Mouse (Mus musculus) G1E (cell line): ENCODE data around the gene Ppp2r5a. TPM values are rescaled to one million over a fixed set of nuclear protein-coding genes. Genes with fewer than 3 reads are reported as not detected.
A peak's percentile ranks its signal among the peaks of the same experiment; 100 is the strongest.

Source experiments
- ATAC-seq: 2 replicates; pipeline ENCODE4 v1.8.0; 2016; ENCODE audit warnings: mild to moderate bottlenecking; ENCODE audit not compliant: insufficient number of reproducible peaks, poor library complexity, low FRiP score, severe bottlenecking; ENCODE audit errors: extremely low read depth
- DNase-seq: peaks from one replicate; pipeline ENCODE4 v3.0.0; 2012; ENCODE audit warnings: low spot score
- H3K27me3 ChIP-seq: 2 replicates; pipeline ENCODE4 v1.6.1; 2012; ENCODE audit warnings: mild to moderate bottlenecking, low read length, inconsistent platforms; ENCODE audit not compliant: insufficient read depth
- H3K36me3 ChIP-seq: replicated peaks from 2 replicates; pipeline ENCODE3; 2012; ENCODE audit warnings: mild to moderate bottlenecking, inconsistent platforms
- H3K4me1 ChIP-seq: 2 replicates; pipeline ENCODE4 v1.6.1; 2012; ENCODE audit warnings: low read depth, low read length, inconsistent platforms, mixed read lengths; ENCODE audit not compliant: insufficient read depth
- H3K4me3 ChIP-seq: 2 replicates; pipeline ENCODE4 v1.5.1; 2012; ENCODE audit warnings: low read depth, mild to moderate bottlenecking, inconsistent platforms, low read length, moderate library complexity, mixed read lengths
- H3K9me3 ChIP-seq: replicated peaks from 2 replicates; pipeline ENCODE4 v1.6.1; 2012; ENCODE audit warnings: inconsistent platforms
- CTCF ChIP-seq: IDR thresholded peaks from 2 replicates; pipeline ENCODE4 v1.5.1; 2012; ENCODE audit warnings: low read depth, low read length, inconsistent platforms, mixed read lengths
- GATA1 ChIP-seq: IDR thresholded peaks from 2 replicates; pipeline ENCODE4 v1.6.1; 2012; ENCODE audit warnings: borderline replicate concordance, low read length, inconsistent platforms, mixed read lengths
- GATA2 ChIP-seq: IDR thresholded peaks from 2 replicates; pipeline ENCODE4 v1.6.1; 2012; ENCODE audit warnings: low read depth, low read length, inconsistent platforms, borderline replicate concordance
- POLR2AphosphoS5 ChIP-seq: IDR thresholded peaks from 2 replicates; pipeline ENCODE4 v1.6.1; 2012; ENCODE audit warnings: low read depth, low read length, inconsistent platforms; ENCODE audit not compliant: insufficient replicate concordance
- TAL1 ChIP-seq: conservative IDR thresholded peaks from 2 replicates; pipeline ENCODE4 v1.6.1; 2012; ENCODE audit warnings: low read depth, low read length, inconsistent platforms, mixed read lengths
- polyA plus RNA-seq: library from polyadenylated mRNA; stranded (reverse); fragments of >175 nt; gene quantifications from 2 replicates; pipeline ENCODE4 v1.2.3, GENCODE M21; 2012
- total RNA-seq, 2 experiments: library from RNA; stranded (forward) in 1 of 2; stranded (reverse) in 1 of 2; fragments of 200-1000 nt in 1 of 2; fragments of >200 nt in 1 of 2; fragmentation: Nextera tagmentation in 1 of 2; gene quantifications; 2 replicates each; pipeline ENCODE4 v1.2.3; 2014 to 2017

The Ppp2r5a gene
- total and polyA plus RNA-seq, 3 experiments, result 45.1 to 133 (median 133) TPM

- Histone ChIP-seq H3K4me3 (no peak overlapping the region), H3K9me3 (no peaks in the 10 kb centered on the region), H3K36me3 (no peaks in the 10 kb centered on the region), H3K4me1 (peaks cover 10% of the 10 kb centered on the region), H3K27me3 (peaks cover 57% of the 10 kb centered on the region)
- TF ChIP-seq CTCF, result no peak
- no peak for TF ChIP-seq TAL1
- no peak for TF ChIP-seq POLR2AphosphoS5
- no peak for TF ChIP-seq GATA2
- no peak for TF ChIP-seq GATA1
- ATAC-seq, result no peak
- DNase-seq, result no peak
Observed at GRCm38 (mm10) chr1:191404721-191405329, 1.8 kb upstream of the Ppp2r5a start.

- DNase-seq, result no peak
Observed at GRCm38 (mm10) chr1:191404301-191404700, 1.2 kb upstream of the Ppp2r5a start.

GRCm38 (mm10) chr1:191402506-191402905 lies 566 bp downstream of the Ppp2r5a start:
- ATAC-seq, result no peak
- TF ChIP-seq GATA2, result no peak
- TF ChIP-seq POLR2AphosphoS5, result no peak
- no peak for TF ChIP-seq CTCF
- no peak for TF ChIP-seq GATA1
- TF ChIP-seq TAL1, result no peak
- DNase-seq, result no peak
- H3K9me3 ChIP-seq, result no peaks in the 10 kb centered on the region
- peaks cover 14% of the 10 kb centered on the region for H3K4me1 ChIP-seq
- peaks cover 39% of the 10 kb centered on the region for H3K27me3 ChIP-seq
- no peaks in the 10 kb centered on the region for H3K36me3 ChIP-seq
- no peak overlapping the region for H3K4me3 ChIP-seq

More at GRCm38 (mm10) chr1:191404301-191404700, 1.2 kb upstream of the Ppp2r5a start:
- H3K27me3 ChIP-seq, result peaks cover 52% of the 10 kb centered on the region
- H3K9me3 ChIP-seq, result no peaks in the 10 kb centered on the region
- H3K4me3 ChIP-seq, result no peak overlapping the region
- TF ChIP-seq GATA2, result no peak
- no peak for TF ChIP-seq TAL1
- TF ChIP-seq GATA1, result no peak
- no peak for TF ChIP-seq POLR2AphosphoS5
- no peak for TF ChIP-seq CTCF
- H3K36me3 ChIP-seq, result no peaks in the 10 kb centered on the region
- peaks cover 10% of the 10 kb centered on the region for H3K4me1 ChIP-seq
- no peak for ATAC-seq

GRCm38 (mm10) chr1:191396897-191397849 lies 5.9 kb downstream of the Ppp2r5a start:
- DNase-seq (peak; percentile 98), ATAC-seq (peak; percentile 89)
- peak overlapping the region; percentile 80 for H3K4me3 ChIP-seq
- TF ChIP-seq TAL1, result no peak
- 0 out of 2 replicates have a peak, but pooled peaks have one; percentile 19 for TF ChIP-seq POLR2AphosphoS5
- H3K9me3 ChIP-seq, result peaks cover 6% of the 10 kb centered on the region
- peaks cover 19% of the 10 kb centered on the region for H3K4me1 ChIP-seq
- H3K36me3 ChIP-seq, result no peaks in the 10 kb centered on the region
- H3K27me3 ChIP-seq, result no peaks in the 10 kb centered on the region

- H3K4me1 ChIP-seq, result peaks cover 24% of the 10 kb centered on the region
- no peaks in the 10 kb centered on the region for H3K36me3 ChIP-seq
- H3K27me3 ChIP-seq, result no peaks in the 10 kb centered on the region
- H3K4me3 ChIP-seq, result peak overlapping the region; percentile 80
- TF ChIP-seq TAL1 (no peak), GATA1 (no peak), GATA2 (no peak), POLR2AphosphoS5 (no peak), CTCF (no peak)
- no peak for ATAC-seq
- peak; percentile 12 for DNase-seq
- peaks cover 6% of the 10 kb centered on the region for H3K9me3 ChIP-seq
Observed at GRCm38 (mm10) chr1:191396446-191396845, 6.6 kb downstream of the Ppp2r5a start.

GRCm38 (mm10) chr1:191395871-191396433 lies 7.1 kb downstream of the Ppp2r5a start:
- DNase-seq (no peak), ATAC-seq (no peak)
- peaks cover 29% of the 10 kb centered on the region for H3K4me1 ChIP-seq
- H3K36me3 ChIP-seq, result no peaks in the 10 kb centered on the region
- H3K4me3 ChIP-seq, result peak overlapping the region; percentile 80
- no peak for TF ChIP-seq GATA2
- no peak for TF ChIP-seq GATA1
- TF ChIP-seq POLR2AphosphoS5, result no peak
- TF ChIP-seq CTCF, result no peak
- no peak for TF ChIP-seq TAL1
- H3K27me3 ChIP-seq, result no peaks in the 10 kb centered on the region
- peaks cover 6% of the 10 kb centered on the region for H3K9me3 ChIP-seq
